Mouse (Mus musculus) adrenal gland, postnatal 25 days (tissue): Measurements from ENCODE around the gene Nme3. TPM values are rescaled to one million over a fixed set of nuclear protein-coding genes. Genes with fewer than 3 reads are reported as not detected.

Experiments
- DNase-seq: peaks from one replicate; pipeline ENCODE4 v3.0.0; 2021; ENCODE audit warnings: mixed read lengths
- long read RNA-seq: library from polyadenylated mRNA; stranded (forward); transcript quantifications from one replicate; pipeline ENCODE4 v2.0.0, GENCODE M21; 2021
- total RNA-seq: library from RNA; stranded (reverse); gene quantifications from 2 replicates; pipeline ENCODE4 v1.2.3, GENCODE M21; 2021

Nme3 gene
- 85.2 and 112 TPM in 2 replicates for total RNA-seq
- long read RNA-seq, transcript Nme3-201 (5 exons, 715 nt): major isoform, 14 of 19 reads
- long read RNA-seq, partial matches to known transcripts: 0 of 19 reads
- long read RNA-seq, other reads (novel, unspliced or antisense): 1 of 19 reads

DNA sequence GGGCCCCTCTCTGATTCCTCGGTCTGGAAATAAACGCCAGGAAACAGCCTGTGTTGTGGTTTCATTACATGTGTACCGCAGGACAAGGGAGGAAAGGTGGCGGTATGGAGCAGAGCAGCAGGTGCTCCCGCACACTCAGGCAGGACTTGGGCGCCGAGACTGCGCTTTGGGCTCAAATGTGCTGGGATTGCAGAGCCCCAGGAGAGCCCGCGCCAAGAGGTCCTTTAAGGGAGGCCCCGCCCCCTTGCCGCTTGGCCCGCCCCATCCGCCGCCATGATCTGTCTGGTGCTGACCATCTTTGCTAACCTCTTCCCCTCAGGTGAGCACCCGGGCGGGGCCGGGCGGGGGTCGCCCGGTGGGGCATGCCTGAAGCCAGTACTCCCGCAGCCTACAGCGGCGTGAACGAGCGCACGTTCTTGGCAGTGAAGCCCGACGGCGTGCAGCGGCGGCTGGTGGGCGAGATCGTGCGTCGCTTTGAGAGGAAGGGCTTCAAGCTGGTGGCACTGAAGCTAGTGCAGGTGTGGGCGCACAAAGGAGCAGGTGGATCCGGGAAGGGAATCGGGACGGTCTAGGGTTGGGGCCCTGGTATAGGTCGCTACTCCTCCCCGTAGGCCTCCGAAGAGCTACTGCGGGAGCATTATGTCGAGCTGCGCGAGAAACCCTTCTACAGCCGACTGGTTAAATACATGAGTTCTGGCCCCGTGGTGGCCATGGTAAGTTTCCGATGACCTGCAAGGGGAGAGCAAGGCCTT lies at the start of gene Nme3:
Gene Nme3, plus strand, starts transcription at position 260 of the 752 bp plus-strand sequence.
- DNase-seq: peak; percentile 83

- no peak for DNase-seq
These were observed 48.9 kb upstream of the Nme3 start for GRCm38 (mm10) chr17:24847386-24847785.

DNA sequence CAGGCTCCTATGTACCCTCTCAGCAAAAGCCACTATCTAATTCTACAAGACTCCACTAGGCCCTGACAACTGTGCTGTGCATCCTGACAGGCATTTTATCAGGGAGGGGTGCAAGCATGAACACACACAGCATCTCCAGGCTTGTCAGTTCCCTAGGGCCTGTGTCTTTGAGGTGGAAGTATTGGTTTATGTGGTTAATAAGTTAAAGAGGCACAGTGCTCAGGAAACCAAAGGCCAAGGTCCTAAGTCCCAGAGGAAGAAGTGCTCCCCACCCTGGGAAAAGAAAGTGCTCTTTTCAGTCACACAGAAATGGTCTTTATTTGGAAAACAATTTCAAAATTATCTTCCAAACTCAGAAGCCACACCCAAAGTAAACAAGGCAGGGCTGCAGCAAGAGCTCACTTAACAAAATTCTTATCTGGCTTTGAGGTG lies 47.7 kb upstream of the Nme3 start:
- DNase-seq: no peak

DNA sequence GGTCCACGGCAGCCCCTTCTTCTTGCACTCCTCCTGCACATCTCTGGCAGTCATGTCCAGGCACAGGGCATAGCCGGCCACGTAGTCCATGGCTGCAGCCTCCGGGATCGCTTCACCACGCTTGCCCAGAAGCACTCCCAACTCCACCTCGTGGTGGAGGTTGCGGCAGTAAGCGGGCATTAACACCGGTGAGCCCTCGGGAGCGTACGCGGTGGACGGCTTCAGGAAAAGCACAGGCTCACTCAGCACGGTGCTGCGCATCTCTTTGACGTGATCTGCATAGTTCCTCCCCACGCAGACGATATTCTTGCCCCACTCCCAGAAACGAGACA lies 46.6 kb upstream of the Nme3 start:
- no peak for DNase-seq

GRCm38 (mm10) chr17:24850065-24850772 lies 46.1 kb upstream of the Nme3 start, which contains the start of gene Fahd1:
Fahd1 (minus strand) TSS chr17:24850364.
- peak; percentile 91 for DNase-seq

GRCm38 (mm10) chr17:24850773-24851127 lies 45.5 kb upstream of the Nme3 start:
- DNase-seq: no peak

DNA sequence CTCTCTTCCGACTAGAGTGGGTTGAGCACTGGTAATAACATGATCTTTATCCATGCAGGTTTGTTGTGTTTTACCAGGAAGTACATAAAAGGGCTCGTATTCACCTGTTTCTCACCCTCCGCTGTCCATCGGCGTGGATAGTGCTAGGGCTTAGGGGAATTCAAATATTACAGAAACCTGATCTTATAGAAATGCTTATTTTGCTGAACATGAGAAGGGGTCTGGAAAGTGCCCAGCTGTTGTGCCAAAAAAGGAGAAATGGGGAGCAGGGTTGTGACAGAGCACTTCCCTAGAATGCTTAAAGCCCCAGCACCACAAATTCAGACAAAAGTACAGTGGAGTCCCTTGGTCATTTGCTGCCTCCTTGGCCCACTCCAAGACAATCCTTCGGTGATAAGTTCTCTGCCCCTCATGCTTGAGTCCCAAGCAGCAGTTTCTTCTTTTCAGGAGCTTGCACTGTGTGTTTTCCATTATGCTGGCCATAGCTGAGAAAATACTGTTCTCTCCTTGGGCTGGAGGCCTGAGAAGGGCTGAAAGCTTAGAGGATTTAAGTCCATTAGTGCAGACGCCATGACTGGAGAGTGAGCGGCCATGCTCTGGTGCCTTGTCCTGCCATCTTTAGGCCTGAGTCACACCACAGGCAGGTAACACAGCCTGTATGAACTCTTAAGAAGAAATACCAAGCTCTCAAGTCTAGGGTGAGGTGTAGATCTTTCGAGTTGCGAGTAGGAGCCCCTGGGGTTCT lies 44.7 kb upstream of the Nme3 start:
- no peak for DNase-seq

GRCm38 (mm10) chr17:24855838-24856464 lies 40.3 kb upstream of the Nme3 start:
- no peak for DNase-seq

- DNase-seq: no peak
These were observed 39.7 kb upstream of the Nme3 start for GRCm38 (mm10) chr17:24856589-24856988.

GRCm38 (mm10) chr17:24857831-24858470 lies 38.3 kb upstream of the Nme3 start:
- no peak for DNase-seq

DNA sequence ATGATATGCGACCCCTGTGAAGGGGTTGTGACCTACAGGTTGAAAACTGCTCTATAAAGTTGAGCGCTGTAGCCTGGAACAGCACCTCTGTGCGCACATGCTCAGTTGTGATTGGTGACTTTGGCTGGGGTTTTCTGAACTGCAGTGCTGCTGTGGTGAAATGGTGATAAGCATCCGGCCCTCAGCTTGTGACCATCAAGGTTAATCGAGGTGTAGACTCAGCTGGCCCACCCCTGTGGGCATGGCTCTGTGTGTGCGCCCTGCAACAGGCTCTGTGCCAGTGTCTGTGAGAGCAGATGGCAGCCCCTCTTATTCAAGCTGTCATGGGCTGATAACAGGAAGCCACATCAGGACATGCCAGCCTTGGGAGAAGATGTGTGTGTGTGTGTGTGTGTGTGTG lies 37.3 kb upstream of the Nme3 start:
- DNase-seq: no peak

- no peak for DNase-seq
These were observed 36.2 kb upstream of the Nme3 start for GRCm38 (mm10) chr17:24860076-24860475.

GRCm38 (mm10) chr17:24861785-24862184 lies 34.5 kb upstream of the Nme3 start:
- DNase-seq: no peak

- DNase-seq: no peak
These were observed 30.5 kb upstream of the Nme3 start, which contains the start of gene Igfals for GRCm38 (mm10) chr17:24865776-24866175. Igfals (plus strand) TSS chr17:24865997.

DNA sequence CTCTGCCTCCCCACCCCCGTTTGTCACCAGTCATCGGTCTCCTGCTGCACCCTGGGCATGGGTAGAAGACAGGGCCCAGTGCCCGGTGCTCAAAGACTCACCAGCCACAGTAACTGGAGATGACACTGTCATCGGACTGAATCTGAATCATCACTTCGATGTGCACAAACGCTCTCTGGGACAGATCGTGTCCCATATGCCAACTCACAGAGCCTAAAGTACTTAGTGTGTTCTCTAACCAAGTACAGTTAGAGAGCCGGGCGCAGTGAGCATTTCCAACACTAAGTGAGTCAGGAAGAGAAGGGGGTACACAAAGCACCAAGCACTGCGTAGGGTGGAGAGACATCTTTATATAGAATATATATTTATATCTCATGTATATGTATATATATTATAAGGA lies 28.4 kb upstream of the Nme3 start:
- no peak for DNase-seq

GRCm38 (mm10) chr17:24873695-24874404 lies 22.4 kb upstream of the Nme3 start:
- DNase-seq: no peak

DNA sequence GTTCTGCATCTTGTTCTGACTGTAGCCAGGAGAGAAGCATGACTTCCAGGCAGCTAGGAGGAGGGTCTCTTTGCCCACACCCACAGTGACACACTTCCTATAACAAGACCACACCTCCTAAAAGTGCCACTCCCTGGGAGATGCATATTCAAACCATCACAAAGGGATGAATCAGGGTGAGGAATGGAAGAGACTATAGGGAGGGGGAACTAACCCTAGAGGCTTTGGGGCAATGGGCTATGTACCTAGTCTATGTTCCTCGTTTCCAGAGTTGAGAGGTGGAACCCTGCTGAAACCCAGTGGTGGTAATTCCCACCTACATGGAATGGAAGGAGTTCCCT lies 21.9 kb upstream of the Nme3 start:
- DNase-seq: no peak

DNA sequence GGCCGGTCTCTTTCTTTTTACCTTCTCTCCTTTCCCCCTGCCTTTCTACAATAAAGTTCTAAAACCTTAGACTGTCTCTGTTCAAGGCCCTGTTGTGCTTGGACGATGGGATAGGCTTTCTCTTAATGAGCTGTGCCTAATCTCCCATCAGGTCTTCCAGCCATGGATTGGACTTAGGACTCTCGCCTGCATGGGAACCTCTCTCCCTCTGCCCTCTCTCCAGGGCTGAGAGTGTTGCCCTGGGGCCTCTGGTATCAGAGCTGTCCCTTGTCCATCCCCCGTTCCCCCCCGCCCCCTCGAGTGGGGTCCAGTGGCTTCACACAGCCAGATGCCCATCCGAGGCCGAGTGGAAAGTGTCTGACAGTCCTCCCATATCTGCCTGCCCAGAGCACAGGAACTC lies 21.3 kb upstream of the Nme3 start:
- DNase-seq: no peak

DNA sequence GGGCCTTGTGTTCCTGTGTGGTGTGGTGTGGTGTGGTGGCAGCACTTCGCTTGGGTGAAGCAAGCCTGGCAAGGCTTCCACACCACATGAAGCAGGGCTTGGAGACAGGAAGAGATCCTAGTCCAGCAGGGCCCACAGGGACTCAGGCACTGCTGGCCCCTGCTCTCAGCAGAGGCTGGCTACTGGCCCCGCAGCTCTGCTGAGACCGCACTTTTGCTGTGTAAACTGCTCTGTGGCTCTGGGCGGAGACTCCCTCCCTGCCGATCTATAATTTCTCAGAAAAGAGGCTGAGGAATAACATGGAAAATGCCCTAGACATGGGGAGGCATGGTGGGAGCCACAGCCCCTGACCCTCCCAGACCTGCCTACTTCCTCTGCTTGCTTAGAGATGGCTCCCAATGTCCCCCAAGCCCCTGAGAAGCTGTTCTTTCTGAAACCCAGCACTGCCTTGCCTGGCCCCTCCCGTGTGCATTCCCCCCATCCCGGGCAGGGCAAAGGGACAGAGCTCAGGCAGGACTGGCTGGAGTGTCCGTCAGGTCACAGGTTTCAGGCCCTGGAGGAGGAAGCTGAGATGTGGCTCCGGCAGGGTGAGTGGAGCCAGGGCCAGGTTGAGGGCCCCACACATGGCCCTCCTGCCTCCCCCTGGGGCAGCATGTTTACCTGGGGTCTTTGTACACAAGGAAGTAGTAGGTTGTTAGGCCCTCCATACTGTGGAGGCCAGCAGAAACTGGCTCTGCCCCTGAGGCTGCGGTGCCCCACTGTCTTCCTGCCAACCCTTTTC lies 18.8 kb upstream of the Nme3 start:
- DNase-seq: no peak

- DNase-seq: no peak
These were observed 18.2 kb upstream of the Nme3 start for GRCm38 (mm10) chr17:24878117-24878397.

DNA sequence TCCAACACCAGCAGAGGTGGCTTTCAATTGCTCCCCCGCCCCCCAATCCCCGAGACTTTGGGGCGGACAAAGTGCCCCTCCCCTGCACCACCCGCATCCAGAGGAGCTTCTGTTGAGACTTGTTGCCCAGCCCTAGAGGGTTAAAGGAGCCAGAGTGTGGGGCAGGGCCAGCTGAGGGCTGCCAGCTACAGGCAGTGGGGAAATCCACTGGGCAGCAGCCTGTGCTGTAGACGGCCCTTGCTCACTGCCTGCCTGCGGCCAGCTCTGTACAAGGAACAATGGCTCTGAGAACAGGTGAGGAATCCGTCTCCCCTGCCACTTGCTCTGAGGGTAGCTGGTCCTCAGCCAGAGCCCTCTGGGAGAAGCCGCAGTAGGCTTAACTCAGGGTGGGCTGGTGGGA lies 17.8 kb upstream of the Nme3 start:
- DNase-seq: no peak
